Mouse (Mus musculus): ENCODE measurements around the gene Gm36176. TPM values are rescaled to one million over a fixed set of nuclear protein-coding genes. Genes with fewer than 3 reads are reported as not detected.
"Not testable (repeated sequence)": the region's sequence is repeated elsewhere in the genome, so short reads cannot be mapped to it uniquely, and the experiment has no call there.

The Gm36176 gene
- total RNA-seq (2021) (not detected), polyA plus RNA-seq (2012; rRNA removed) (not detected in 2 replicates)
- long read RNA-seq: 0 reads

GRCm38 (mm10) chr10:77846503-77846902 lies at the start of gene Gm36176:
Gm36176 (plus strand) TSS chr10:77846803.
- no peaks in the 10 kb centered on the region for H3K4me1 ChIP-seq (ENCODE audit: control insufficient read depth, insufficient read depth, low read length)
- H3K4me3 ChIP-seq: no peak within 1 kb of the TSS
- DNase-seq: no peak
- no peaks in the 10 kb centered on the region for H3K27me3 ChIP-seq (ENCODE audit: control insufficient read depth, insufficient read depth, low read length)
- WGBS: 67% methylated on average over 3 of the region's 3 CpGs
- no peak within 1 kb of the TSS for H3K9ac ChIP-seq (ENCODE audit: low read depth, low read length)
- intact Hi-C loops (cut with DNase I): no loop called here
- H3K79me2 ChIP-seq (replicated peaks; ENCODE audit: control insufficient read depth, insufficient read depth, low read length): no peaks in the 10 kb centered on the region
- no peak for TF ChIP-seq POLR2A (IDR thresholded peaks at IDR 0.05; ENCODE audit: insufficient read depth, low read depth, low read length)
- no peak for TF ChIP-seq CTCF (IDR thresholded peaks at IDR 0.05)
- no peak for TF ChIP-seq EP300 (IDR thresholded peaks at IDR 0.05; ENCODE audit: insufficient read depth, low read depth, low read length)
- no peaks in the 10 kb centered on the region for H3K36me3 ChIP-seq (ENCODE audit: control insufficient read depth, insufficient read depth, low read length)
- H3K27ac ChIP-seq: no peak within 1 kb of the TSS

GRCm38 (mm10) chr10:77797677-77798076 lies 48.9 kb upstream of the Gm36176 start:
- no peak for DNase-seq
- intact Hi-C loops (cut with DNase I): loop anchor here (5.0 kb wide), 1 partner anchor 170 kb away; no protein-coding TSS in a partner anchor
- no peak overlapping the region for H3K27ac ChIP-seq
- H3K9ac ChIP-seq (ENCODE audit: low read depth, low read length): no peak overlapping the region
- no peaks in the 10 kb centered on the region for H3K79me2 ChIP-seq (replicated peaks; ENCODE audit: control insufficient read depth, insufficient read depth, low read length)
- no peak for TF ChIP-seq EP300 (IDR thresholded peaks at IDR 0.05; ENCODE audit: insufficient read depth, low read depth, low read length)
- no peak for TF ChIP-seq CTCF (IDR thresholded peaks at IDR 0.05)
- TF ChIP-seq POLR2A (IDR thresholded peaks at IDR 0.05; ENCODE audit: insufficient read depth, low read depth, low read length): no peak
- no peaks in the 10 kb centered on the region; the same call in 1 of the 2 replicates for H3K4me1 ChIP-seq (ENCODE audit: control insufficient read depth, insufficient read depth, low read length)
- H3K27me3 ChIP-seq (ENCODE audit: control insufficient read depth, insufficient read depth, low read length): no peaks in the 10 kb centered on the region
- H3K36me3 ChIP-seq (ENCODE audit: control insufficient read depth, insufficient read depth, low read length): no peaks in the 10 kb centered on the region
- 8% methylated on average over 3 of the region's 3 CpGs for WGBS
- no peak overlapping the region for H3K4me3 ChIP-seq

- H3K4me1 ChIP-seq (ENCODE audit: control insufficient read depth, insufficient read depth, low read length); H3K27ac ChIP-seq; H3K79me2 ChIP-seq (replicated peaks; ENCODE audit: control insufficient read depth, insufficient read depth, low read length); H3K9ac ChIP-seq (ENCODE audit: low read depth, low read length); DNase-seq; H3K27me3 ChIP-seq (ENCODE audit: control insufficient read depth, insufficient read depth, low read length); H3K4me3 ChIP-seq; H3K36me3 ChIP-seq (ENCODE audit: control insufficient read depth, insufficient read depth, low read length): not testable (repeated sequence)
- WGBS: 57% methylated on average over 3 of the region's 3 CpGs
- intact Hi-C loops (cut with DNase I): loop anchor here (5.0 kb wide), 1 partner anchor 171 kb away; no protein-coding TSS in a partner anchor
Measured at GRCm38 (mm10) chr10:77798164-77798920, 48.3 kb upstream of the Gm36176 start.

GRCm38 (mm10) chr10:77798921-77799508 lies 47.6 kb upstream of the Gm36176 start, which contains the start of gene Gm19668:
Gm19668 (minus strand) TSS chr10:77799133.
- WGBS: 71% methylated on average over 8 of the region's 8 CpGs
- Histone ChIP-seq H3K79me2 (replicated peaks; ENCODE audit: control insufficient read depth, insufficient read depth, low read length) (no peaks in the 10 kb centered on the region), H3K36me3 (ENCODE audit: control insufficient read depth, insufficient read depth, low read length) (no peaks in the 10 kb centered on the region), H3K27me3 (ENCODE audit: control insufficient read depth, insufficient read depth, low read length) (no peaks in the 10 kb centered on the region), H3K4me1 (ENCODE audit: control insufficient read depth, insufficient read depth, low read length) (no peaks in the 10 kb centered on the region), H3K9ac (ENCODE audit: low read depth, low read length) (no peak within 1 kb of the TSS), H3K4me3 (no peak within 1 kb of the TSS), H3K27ac (no peak within 1 kb of the TSS)
- no peak for DNase-seq
- no peak for TF ChIP-seq POLR2A (IDR thresholded peaks at IDR 0.05; ENCODE audit: insufficient read depth, low read depth, low read length)
- TF ChIP-seq CTCF (IDR thresholded peaks at IDR 0.05): no peak
- no peak for TF ChIP-seq EP300 (IDR thresholded peaks at IDR 0.05; ENCODE audit: insufficient read depth, low read depth, low read length)
- intact Hi-C loops (cut with DNase I): loop anchor here (5.0 kb wide), 1 partner anchor 172 kb away; no protein-coding TSS in a partner anchor

GRCm38 (mm10) chr10:77804095-77804494 lies 42.5 kb upstream of the Gm36176 start:
- Histone ChIP-seq H3K79me2 (replicated peaks; ENCODE audit: control insufficient read depth, insufficient read depth, low read length) (no peaks in the 10 kb centered on the region), H3K4me3 (no peak overlapping the region), H3K9ac (ENCODE audit: low read depth, low read length) (no peak overlapping the region), H3K27ac (no peak overlapping the region), H3K4me1 (ENCODE audit: control insufficient read depth, insufficient read depth, low read length) (no peaks in the 10 kb centered on the region), H3K27me3 (ENCODE audit: control insufficient read depth, insufficient read depth, low read length) (no peaks in the 10 kb centered on the region), H3K36me3 (ENCODE audit: control insufficient read depth, insufficient read depth, low read length) (no peaks in the 10 kb centered on the region)
- TF ChIP-seq EP300 (IDR thresholded peaks at IDR 0.05; ENCODE audit: insufficient read depth, low read depth, low read length) (no peak), POLR2A (IDR thresholded peaks at IDR 0.05; ENCODE audit: insufficient read depth, low read depth, low read length) (no peak), CTCF (IDR thresholded peaks at IDR 0.05) (no peak)
- DNase-seq: no peak
- intact Hi-C loops (cut with DNase I): no loop called here
- WGBS: 57% methylated on average over 3 of the region's 3 CpGs

- Histone ChIP-seq H3K4me3 (no peak within 1 kb of the TSS), H3K27me3 (ENCODE audit: control insufficient read depth, insufficient read depth, low read length) (no peaks in the 10 kb centered on the region), H3K27ac (no peak within 1 kb of the TSS), H3K79me2 (replicated peaks; ENCODE audit: control insufficient read depth, insufficient read depth, low read length) (no peaks in the 10 kb centered on the region), H3K9ac (ENCODE audit: low read depth, low read length) (no peak within 1 kb of the TSS), H3K36me3 (ENCODE audit: control insufficient read depth, insufficient read depth, low read length) (no peaks in the 10 kb centered on the region), H3K4me1 (ENCODE audit: control insufficient read depth, insufficient read depth, low read length) (no peaks in the 10 kb centered on the region)
- DNase-seq: no peak
- WGBS: 56% methylated on average over 5 of the region's 5 CpGs
- intact Hi-C loops (cut with DNase I): no loop called here
- TF ChIP-seq CTCF (IDR thresholded peaks at IDR 0.05) (no peak), EP300 (IDR thresholded peaks at IDR 0.05; ENCODE audit: insufficient read depth, low read depth, low read length) (no peak), POLR2A (IDR thresholded peaks at IDR 0.05; ENCODE audit: insufficient read depth, low read depth, low read length) (no peak)
Measured at GRCm38 (mm10) chr10:77811743-77812142, 34.9 kb upstream of the Gm36176 start, which contains the start of gene Gm9507. Gm9507 (minus strand) TSS chr10:77811843.

Data from heart, adult 2 months (tissue).